8 mouse cellular contexts compared by ENCODE assay signal in genomic region chr7:127103960-127104359, GRCm38 (mm10). TPM values are rescaled to one million over a fixed set of nuclear protein-coding genes. Genes with fewer than 3 reads are reported as not detected.
DNase-seq lines count a peak whose midpoint lies in the region; ATAC-seq lines count a peak whose summit lies in the region.

No protein-coding gene starts in this region.

- 75% methylated on average over 6 of the region's 6 CpGs for WGBS in neural tube, embryonic 13.5 days
- 69% methylated on average over 6 of the region's 6 CpGs for WGBS in embryonic facial prominence, embryonic 10.5 days
- 65% methylated on average over 6 of the region's 6 CpGs for WGBS in limb, embryonic 10.5 days

- no peak for DNase-seq in neural tube, embryonic 10.5 days (ENCODE audit: extremely low spot score, low spot score)
- peak; percentile 12 for DNase-seq in embryonic facial prominence, embryonic 10.5 days (ENCODE audit: low spot score)
- DNase-seq in limb, embryonic 10.5 days (ENCODE audit: low spot score), result no peak
- peak; percentile 35 to 40 for DNase-seq in thymus, postnatal 10 days (ENCODE audit: low spot score in 2 of 2)
- no peak for DNase-seq in right cerebral cortex, postnatal 10 days (ENCODE audit: low spot score in 2 of 2)
- DNase-seq in urinary bladder, postnatal 25 days (ENCODE audit: low spot score), result no peak

- peaks cover 9% of the 10 kb centered on the region for H3K4me1 ChIP-seq in neural tube, embryonic 13.5 days (replicated peaks)
- H3K4me1 ChIP-seq in embryonic facial prominence, embryonic 10.5 days, result peaks cover 13% of the 10 kb centered on the region
- H3K4me1 ChIP-seq in limb, embryonic 10.5 days, result peaks cover 14% of the 10 kb centered on the region

- H3K9me3 ChIP-seq in neural tube, embryonic 13.5 days, result no peaks in the 10 kb centered on the region
- no peaks in the 10 kb centered on the region for H3K9me3 ChIP-seq in embryonic facial prominence, embryonic 10.5 days
- H3K9me3 ChIP-seq in limb, embryonic 10.5 days (replicated peaks), result no peaks in the 10 kb centered on the region

- H3K4me2 ChIP-seq in neural tube, embryonic 13.5 days, result no peak overlapping the region

- H3K4me3 ChIP-seq in neural tube, embryonic 13.5 days, result no peak overlapping the region
- H3K4me3 ChIP-seq in embryonic facial prominence, embryonic 10.5 days, result no peak overlapping the region
- no peak overlapping the region for H3K4me3 ChIP-seq in limb, embryonic 10.5 days

- H3K27ac ChIP-seq in neural tube, embryonic 13.5 days (replicated peaks), result peak overlapping the region; percentile 57; the same call in 1 of the 2 replicates
- peak overlapping the region; percentile 88 for H3K27ac ChIP-seq in embryonic facial prominence, embryonic 10.5 days (replicated peaks)
- peak overlapping the region; percentile 90 for H3K27ac ChIP-seq in limb, embryonic 10.5 days

- no peak overlapping the region for H3K9ac ChIP-seq in neural tube, embryonic 13.5 days

- H3K36me3 ChIP-seq in neural tube, embryonic 13.5 days, result no peaks in the 10 kb centered on the region
- no peaks in the 10 kb centered on the region for H3K36me3 ChIP-seq in embryonic facial prominence, embryonic 10.5 days (replicated peaks)
- H3K36me3 ChIP-seq in limb, embryonic 10.5 days, result no peaks in the 10 kb centered on the region

- no peak for ATAC-seq in neural tube, embryonic 13.5 days (ENCODE audit: low read depth)
- no peak for ATAC-seq in cerebellum, adult (ENCODE audit: insufficient number of reproducible peaks, low FRiP score, low TSS enrichment)

- no peaks in the 10 kb centered on the region for H3K27me3 ChIP-seq in neural tube, embryonic 13.5 days
- no peaks in the 10 kb centered on the region for H3K27me3 ChIP-seq in embryonic facial prominence, embryonic 10.5 days (replicated peaks; ENCODE audit: low read depth, poor library complexity, severe bottlenecking)
- peaks cover 5% of the 10 kb centered on the region; the same call in 1 of the 2 replicates for H3K27me3 ChIP-seq in limb, embryonic 10.5 days (ENCODE audit: low read depth, poor library complexity, severe bottlenecking)

RNA-seq across cellular contexts. Expression of gene AI467606, which starts 12.8 kb away (rescaled TPM):
- 1.0 and 2.4 TPM in 2 replicates for polyA plus RNA-seq in neural tube, embryonic 13.5 days (2015; fragmentation: Nextera tagmentation; extraction: Ambion mirVana)
- polyA plus RNA-seq in embryonic facial prominence, embryonic 10.5 days (2016; fragmentation: Nextera tagmentation; extraction: Ambion mirVana), result 0.54 and 1.4 TPM in 2 replicates
- 0.36 and 0.86 TPM in 2 replicates for polyA plus RNA-seq in limb, embryonic 10.5 days (2016; fragmentation: Nextera tagmentation; extraction: Ambion mirVana)

RNA-seq across cellular contexts. Expression of gene Zg16, which starts 16.8 kb away (rescaled TPM):
- not detected in 2 replicates for polyA plus RNA-seq in neural tube, embryonic 13.5 days (2015; fragmentation: Nextera tagmentation; extraction: Ambion mirVana)
- not detected in 2 replicates for polyA plus RNA-seq in embryonic facial prominence, embryonic 10.5 days (2016; fragmentation: Nextera tagmentation; extraction: Ambion mirVana)
- not detected in 2 replicates for polyA plus RNA-seq in limb, embryonic 10.5 days (2016; fragmentation: Nextera tagmentation; extraction: Ambion mirVana)

RNA-seq across cellular contexts. Expression of gene Qprt, which starts 18.1 kb away (rescaled TPM):
- polyA plus RNA-seq in neural tube, embryonic 13.5 days (2015; fragmentation: Nextera tagmentation; extraction: Ambion mirVana), result 0.63 and 1.4 TPM in 2 replicates
- polyA plus RNA-seq in embryonic facial prominence, embryonic 10.5 days (2016; fragmentation: Nextera tagmentation; extraction: Ambion mirVana), result 3.7 and 4.1 TPM in 2 replicates
- 1.7 TPM in 2 replicates for polyA plus RNA-seq in limb, embryonic 10.5 days (2016; fragmentation: Nextera tagmentation; extraction: Ambion mirVana)

RNA-seq across cellular contexts. Expression of gene Spn, which starts 33.7 kb away (rescaled TPM):
- 0.08 and 0.10 TPM in 2 replicates for polyA plus RNA-seq in neural tube, embryonic 13.5 days (2015; fragmentation: Nextera tagmentation; extraction: Ambion mirVana)
- polyA plus RNA-seq in embryonic facial prominence, embryonic 10.5 days (2016; fragmentation: Nextera tagmentation; extraction: Ambion mirVana), result 0.04 and 0.09 TPM in 2 replicates
- 0.09 and 0.18 TPM in 2 replicates for polyA plus RNA-seq in limb, embryonic 10.5 days (2016; fragmentation: Nextera tagmentation; extraction: Ambion mirVana)

Comparison
In these comparisons a context has a peak if more than half of its experiments do, and no peak if none do; other contexts are left out.
1. DNase-seq: peak in embryonic facial prominence, embryonic 10.5 days (single experiment) and thymus, postnatal 10 days (2 of 2); none in neural tube, embryonic 10.5 days (single experiment), limb, embryonic 10.5 days (single experiment), right cerebral cortex, postnatal 10 days (0 of 2) and urinary bladder, postnatal 25 days (single experiment).
2. Peak in every context shown above with its lines, with median percentiles within 50 percentile points of each other: H3K27ac ChIP-seq.